Mouse (Mus musculus): ENCODE data around the gene Acvr2a. TPM values are rescaled to one million over a fixed set of nuclear protein-coding genes. Genes with fewer than 3 reads are reported as not detected.
A peak's percentile ranks its signal among the peaks of the same experiment; 100 is the strongest.

Acvr2a gene
- polyA plus RNA-seq, 1 experiment from 2014 or later: 10.5 TPM

GRCm38 (mm10) chr2:48947761-48948160, 133.9 kb downstream of the Acvr2a start:
- Histone ChIP-seq H3K36me3 (ENCODE audit: control insufficient read depth, insufficient read depth) (no peaks in the 10 kb centered on the region), H3K9me3 (ENCODE audit: control insufficient read depth) (no peaks in the 10 kb centered on the region), H3K4me2 (replicated peaks; ENCODE audit: low read depth) (peak overlapping the region; percentile 76), H3K27me3 (replicated peaks; ENCODE audit: control insufficient read depth, insufficient read depth, low read length) (no peaks in the 10 kb centered on the region), H3K9ac (ENCODE audit: low read depth, low read length) (no peak overlapping the region), H3K27ac (ENCODE audit: low read depth, low read length) (no peak overlapping the region), H3K4me1 (replicated peaks; ENCODE audit: control insufficient read depth, insufficient read depth, low read length) (no peaks in the 10 kb centered on the region), H3K4me3 (ENCODE audit: low read depth, low read length) (peak overlapping the region; percentile 97)
- no peak for TF ChIP-seq CTCF (IDR thresholded peaks at IDR 0.05; ENCODE audit: low read depth)
- no peak for ATAC-seq
- WGBS: 51% methylated on average over 3 of the region's 3 CpGs

DNA sequence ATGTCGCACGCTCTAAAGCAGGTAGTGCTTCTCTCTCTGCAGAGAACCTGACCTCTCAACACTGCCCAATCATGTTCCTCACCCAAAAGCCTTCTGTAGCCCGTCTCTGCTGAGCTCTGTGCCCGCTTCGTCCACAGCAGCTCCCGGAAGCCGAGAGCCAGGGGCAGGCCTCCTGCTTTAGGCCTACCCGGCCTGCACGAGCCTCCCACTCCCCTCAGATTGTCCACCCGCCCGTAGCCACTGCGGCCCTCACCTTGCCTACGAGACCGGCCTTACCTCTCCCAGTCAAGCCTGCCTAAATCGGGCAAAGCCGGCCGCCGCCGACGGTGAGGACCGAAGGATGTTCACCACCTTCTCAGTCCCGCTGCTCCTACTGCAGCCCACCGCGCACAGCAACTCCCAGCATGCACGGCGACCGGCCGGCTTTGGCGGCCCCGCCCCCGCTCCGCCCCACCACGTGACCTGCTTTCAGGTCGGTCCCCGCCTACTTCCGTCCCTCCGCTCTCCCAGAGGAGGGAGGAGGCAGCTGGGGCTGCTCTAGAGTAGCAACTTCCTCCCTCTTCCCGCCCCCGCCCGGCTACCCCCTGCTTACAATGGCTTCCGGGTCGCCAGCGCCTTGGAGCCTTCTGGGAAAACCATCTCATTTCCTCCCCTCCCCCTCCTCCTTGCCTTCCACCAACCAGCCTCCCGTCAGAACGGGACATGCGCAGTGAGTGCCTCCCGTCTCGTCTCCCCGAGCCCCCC, 135.1 kb downstream of the Acvr2a start, which contains the start of gene Mbd5:
Gene Mbd5 (plus strand): TSS at position 668 of the 744 bp plus-strand sequence.
- WGBS: 0% methylated on average over 46 of the region's 49 CpGs
- Histone ChIP-seq H3K9me3 (ENCODE audit: control insufficient read depth) (no peaks in the 10 kb centered on the region), H3K9ac (ENCODE audit: low read depth, low read length) (peak within 1 kb of the TSS; percentile 95), H3K27me3 (replicated peaks; ENCODE audit: control insufficient read depth, insufficient read depth, low read length) (no peaks in the 10 kb centered on the region), H3K4me2 (replicated peaks; ENCODE audit: low read depth) (peak within 1 kb of the TSS; percentile 76), H3K36me3 (ENCODE audit: control insufficient read depth, insufficient read depth) (no peaks in the 10 kb centered on the region), H3K4me1 (replicated peaks; ENCODE audit: control insufficient read depth, insufficient read depth, low read length) (no peaks in the 10 kb centered on the region), H3K27ac (ENCODE audit: low read depth, low read length) (peak within 1 kb of the TSS; percentile 95), H3K4me3 (ENCODE audit: low read depth, low read length) (peak within 1 kb of the TSS; percentile 97)
- TF ChIP-seq CTCF (IDR thresholded peaks at IDR 0.05; ENCODE audit: low read depth): no peak
- peak; percentile 100 for ATAC-seq

GRCm38 (mm10) chr2:48949743-48950251, 135.9 kb downstream of the Acvr2a start:
- Histone ChIP-seq H3K4me2 (replicated peaks; ENCODE audit: low read depth) (peak overlapping the region; percentile 75), H3K4me3 (ENCODE audit: low read depth, low read length) (peak overlapping the region; percentile 97), H3K9ac (ENCODE audit: low read depth, low read length) (peak overlapping the region; percentile 88), H3K27ac (ENCODE audit: low read depth, low read length) (peak overlapping the region; percentile 95), H3K36me3 (ENCODE audit: control insufficient read depth, insufficient read depth) (no peaks in the 10 kb centered on the region), H3K4me1 (replicated peaks; ENCODE audit: control insufficient read depth, insufficient read depth, low read length) (no peaks in the 10 kb centered on the region), H3K27me3 (replicated peaks; ENCODE audit: control insufficient read depth, insufficient read depth, low read length) (no peaks in the 10 kb centered on the region), H3K9me3 (ENCODE audit: control insufficient read depth) (no peaks in the 10 kb centered on the region)
- 1% methylated on average over 9 of the region's 9 CpGs for WGBS
- peak; percentile 26 for ATAC-seq
- TF ChIP-seq CTCF (IDR thresholded peaks at IDR 0.05; ENCODE audit: low read depth): no peak

DNA sequence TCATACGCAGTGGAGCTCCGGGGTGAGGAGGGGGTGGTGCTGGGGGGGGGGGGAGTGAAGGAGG, 136.2 kb downstream of the Acvr2a start, which contains the start of gene Orc4:
Gene Orc4 (minus strand): TSS at position 26 of the 64 bp plus-strand sequence.
- Histone ChIP-seq H3K4me3 (ENCODE audit: low read depth, low read length) (peak within 1 kb of the TSS; percentile 97), H3K36me3 (ENCODE audit: control insufficient read depth, insufficient read depth) (no peaks in the 10 kb centered on the region), H3K4me1 (replicated peaks; ENCODE audit: control insufficient read depth, insufficient read depth, low read length) (no peaks in the 10 kb centered on the region), H3K27ac (ENCODE audit: low read depth, low read length) (peak within 1 kb of the TSS; percentile 95), H3K9me3 (ENCODE audit: control insufficient read depth) (no peaks in the 10 kb centered on the region), H3K4me2 (replicated peaks; ENCODE audit: low read depth) (peak within 1 kb of the TSS; percentile 76), H3K9ac (ENCODE audit: low read depth, low read length) (peak within 1 kb of the TSS; percentile 95), H3K27me3 (replicated peaks; ENCODE audit: control insufficient read depth, insufficient read depth, low read length) (no peaks in the 10 kb centered on the region)
- no peak for TF ChIP-seq CTCF (IDR thresholded peaks at IDR 0.05; ENCODE audit: low read depth)
- 0% methylated on average over 2 of the region's 2 CpGs for WGBS
- ATAC-seq: no peak

DNA sequence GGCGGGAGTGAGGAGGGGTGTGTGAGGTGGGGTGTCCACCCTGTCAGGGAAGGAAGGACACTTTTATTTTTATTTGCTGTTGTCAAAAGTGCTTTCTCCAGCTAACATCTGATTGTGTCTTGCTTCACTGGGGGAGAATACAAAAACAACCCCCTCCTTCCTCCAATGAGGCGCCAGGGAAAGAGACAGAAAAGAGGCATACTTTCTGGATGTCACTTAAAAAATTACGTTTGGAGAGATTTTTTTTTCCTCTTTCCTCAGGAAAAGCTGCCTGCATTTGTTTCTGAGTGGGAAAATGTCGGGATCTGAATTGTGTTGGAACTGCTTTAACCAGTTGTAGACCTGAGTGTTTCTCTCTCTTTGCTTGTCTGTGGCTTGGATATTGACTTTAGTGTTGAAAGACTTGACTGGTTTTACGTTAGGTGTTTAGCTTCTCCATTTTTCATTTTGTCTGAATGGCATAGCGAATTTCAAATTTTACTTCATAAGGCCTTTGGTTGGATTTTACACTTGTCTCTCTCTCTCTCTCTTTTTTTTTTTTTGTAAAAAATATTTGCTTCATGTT, 136.5 kb downstream of the Acvr2a start:
- no peaks in the 10 kb centered on the region for H3K36me3 ChIP-seq (ENCODE audit: control insufficient read depth, insufficient read depth)
- no peak for TF ChIP-seq CTCF (IDR thresholded peaks at IDR 0.05; ENCODE audit: low read depth)
- H3K27me3 ChIP-seq (replicated peaks; ENCODE audit: control insufficient read depth, insufficient read depth, low read length): no peaks in the 10 kb centered on the region
- H3K27ac ChIP-seq (ENCODE audit: low read depth, low read length): peak overlapping the region; percentile 95
- 7% methylated on average over 6 of the region's 6 CpGs for WGBS
- H3K9me3 ChIP-seq (ENCODE audit: control insufficient read depth): no peaks in the 10 kb centered on the region
- peak overlapping the region; percentile 97 for H3K4me3 ChIP-seq (ENCODE audit: low read depth, low read length)
- H3K9ac ChIP-seq (ENCODE audit: low read depth, low read length): peak overlapping the region; percentile 88
- peak overlapping the region; percentile 75 for H3K4me2 ChIP-seq (replicated peaks; ENCODE audit: low read depth)
- H3K4me1 ChIP-seq (replicated peaks; ENCODE audit: control insufficient read depth, insufficient read depth, low read length): no peaks in the 10 kb centered on the region
- ATAC-seq: no peak

Other genes with a start within 250 kb of the Acvr2a start
- 6.8 and 7.9 TPM in 2 replicates for gene Mbd5, start 135.4 kb downstream of the Acvr2a start, polyA plus RNA-seq (2015; fragmentation: Nextera tagmentation; extraction: Ambion mirVana)
- gene Orc4, start 136.2 kb downstream of the Acvr2a start, polyA plus RNA-seq (2015; fragmentation: Nextera tagmentation; extraction: Ambion mirVana): 48.2 and 54.6 TPM in 2 replicates